Comparison of ENCODE assay signal across 21 mouse cellular contexts in the genomic region with DNA sequence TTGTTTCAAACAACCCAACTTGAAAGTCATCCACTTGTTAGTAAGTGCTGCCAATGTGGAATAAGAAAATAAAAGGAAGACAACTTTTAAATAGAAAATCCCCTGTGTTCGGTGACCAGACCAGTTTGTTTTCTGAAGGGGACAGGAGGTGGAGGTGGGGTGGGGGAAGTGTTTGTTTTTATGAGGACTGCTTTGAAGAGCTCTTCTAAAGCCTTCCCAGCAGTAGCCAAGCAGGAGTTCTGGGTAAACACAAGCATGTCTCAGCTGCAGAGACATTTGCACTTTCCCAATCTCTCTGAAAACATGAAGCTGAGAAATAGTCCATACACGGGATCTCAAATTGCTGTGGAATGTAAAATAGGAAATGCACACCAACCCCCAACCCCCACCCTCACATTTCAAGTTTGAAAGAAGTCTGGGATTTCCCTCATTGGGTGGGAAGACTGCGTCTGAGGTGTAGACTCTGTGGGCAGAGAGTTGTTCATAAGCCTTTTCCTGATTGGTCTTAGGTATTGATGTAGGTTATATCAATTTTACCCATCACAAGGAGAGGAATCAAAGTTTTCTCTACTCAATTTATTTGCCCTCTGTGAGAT.
"Had no signal": no experiment of that assay in that cellular context is flagged by ENCODE, and none has a peak within 500 bp of the region (broad histone marks: within the 10 kb centered on the region; RNA-seq: fewer than 3 reads in every experiment).

No protein-coding gene starts in this region.

- DNase-seq: kidney, adult 11 months; kidney, adult 9 months; kidney, postnatal 14 days; kidney, postnatal 4 days; layer of hippocampus, adult 9-11 months; liver, postnatal 0 days; retina, postnatal 1 day; right cerebral cortex, postnatal 25 days; spleen, adult 18-20 months; thymus, postnatal 25 days had no signal

- H3K9me3 ChIP-seq: intestine, embryonic 15.5 days; limb, embryonic 15.5 days; megakaryocyte, embryonic 14.5 days; midbrain, embryonic 10.5 days; midbrain, embryonic 13.5 days; neural tube, embryonic 13.5 days; stomach, embryonic 15.5 days had no signal

- H3K4me2 ChIP-seq: intestine, embryonic 15.5 days; limb, embryonic 15.5 days; liver, embryonic 11.5 days; midbrain, embryonic 13.5 days; neural tube, embryonic 13.5 days; stomach, embryonic 15.5 days had no signal

- H3K9ac ChIP-seq: intestine, embryonic 15.5 days; limb, embryonic 15.5 days; liver, embryonic 14.5 days; liver, postnatal 0 days; midbrain, embryonic 13.5 days; neural tube, embryonic 13.5 days; stomach, embryonic 15.5 days had no signal

- H3K36me3 ChIP-seq: intestine, embryonic 15.5 days; limb, embryonic 15.5 days; midbrain, embryonic 10.5 days; midbrain, embryonic 13.5 days; neural tube, embryonic 13.5 days; stomach, embryonic 15.5 days had no signal

- H3K27me3 ChIP-seq: intestine, embryonic 15.5 days; limb, embryonic 15.5 days; midbrain, embryonic 13.5 days; neural tube, embryonic 13.5 days; stomach, embryonic 15.5 days had no signal

- H3K27ac ChIP-seq: intestine, embryonic 15.5 days; limb, embryonic 15.5 days; liver, embryonic 14.5 days; midbrain, embryonic 10.5 days; midbrain, embryonic 13.5 days; neural tube, embryonic 13.5 days; stomach, embryonic 15.5 days had no signal

- ATAC-seq: intestine, embryonic 15.5 days; liver, postnatal 0 days; midbrain, embryonic 13.5 days; midbrain, embryonic 16.5 days had no signal

- H3K4me1 ChIP-seq: intestine, embryonic 15.5 days; limb, embryonic 15.5 days; megakaryocyte, embryonic 14.5 days; midbrain, embryonic 10.5 days; midbrain, embryonic 13.5 days; neural tube, embryonic 13.5 days; stomach, embryonic 15.5 days had no signal

- H3K4me3 ChIP-seq: intestine, embryonic 15.5 days; limb, embryonic 15.5 days; megakaryocyte, embryonic 14.5 days; midbrain, embryonic 10.5 days; midbrain, embryonic 13.5 days; myocyte; neural tube, embryonic 13.5 days; stomach, embryonic 15.5 days had no signal
